Mouse (Mus musculus) forebrain, embryonic 13.5 days (tissue): Measurements from ENCODE around the gene Rln3. TPM values are rescaled to one million over a fixed set of nuclear protein-coding genes. Genes with fewer than 3 reads are reported as not detected.
A peak's percentile ranks its signal among the peaks of the same experiment; 100 is the strongest.

Source experiments
- ATAC-seq: fragments of 200-750 bp; cut with Nextera tagmentation; 2 replicates; pipeline ENCODE4 v1.8.0; 2017
- H3K27ac ChIP-seq: fragments of 300-500 bp; sonication (generic); 2 replicates; pipeline ENCODE4 v1.5.1; 2015; ENCODE audit warnings: inconsistent platforms, mild to moderate bottlenecking, moderate library complexity
- H3K27me3 ChIP-seq: fragments of 300-500 bp; sonication (generic); 2 replicates; pipeline ENCODE4 v1.6.1; 2015; ENCODE audit warnings: mild to moderate bottlenecking, inconsistent platforms
- H3K36me3 ChIP-seq: fragments of 300-500 bp; sonication (generic); 2 replicates; pipeline ENCODE4 v1.6.1; 2015; ENCODE audit warnings: mild to moderate bottlenecking, inconsistent platforms; ENCODE audit not compliant: poor library complexity, severe bottlenecking
- H3K4me1 ChIP-seq: fragments of 300-500 bp; sonication (generic); 2 replicates; pipeline ENCODE4 v1.6.1; 2015; ENCODE audit warnings: inconsistent platforms
- H3K4me2 ChIP-seq: fragments of 300-500 bp; sonication (generic); 2 replicates; pipeline ENCODE4 v1.6.1; 2015; ENCODE audit warnings: inconsistent platforms, mild to moderate bottlenecking, moderate library complexity
- H3K4me3 ChIP-seq: fragments of 300-500 bp; sonication (generic); 2 replicates; pipeline ENCODE4 v1.5.1; 2015; ENCODE audit warnings: mild to moderate bottlenecking, inconsistent platforms
- H3K9ac ChIP-seq: fragments of 300-500 bp; sonication (generic); 2 replicates; pipeline ENCODE4 v1.6.1; 2015; ENCODE audit warnings: mild to moderate bottlenecking, inconsistent platforms
- H3K9me3 ChIP-seq: fragments of 300-500 bp; sonication (generic); replicated peaks from 2 replicates; pipeline ENCODE4 v1.6.1; 2016; ENCODE audit warnings: inconsistent platforms
- WGBS: fragments of 180-500 bp; shearing (Covaris S2); methylation state at CpG from one replicate; pipeline ENCODE4 v1.1.7; 2015; 5-methylcytosine and 5-hydroxymethylcytosine counted together
- microRNA counts: library from miRNA; unstranded; fragments of <30 nt; microRNA quantifications from one replicate; lab custom pipeline; 2016
- microRNA-seq: library from miRNA; unstranded; fragments of <30 nt; microRNA quantifications from one replicate; pipeline ENCODE4, GENCODE M21; 2016
- polyA plus RNA-seq: library from polyadenylated mRNA; unstranded; fragments of >200 nt; fragmentation: Nextera tagmentation; extraction: Ambion mirVana; gene quantifications from 2 replicates; pipeline ENCODE4 v1.2.1, GENCODE M21; 2015

The Rln3 gene
- polyA plus RNA-seq, 1 experiment from 2014 or later = not detected

GRCm38 (mm10) chr8:83999057-83999705, 45.6 kb downstream of the Rln3 start:
- ATAC-seq = no peak
- Histone ChIP-seq H3K27ac (no peak overlapping the region; the same call in 1 of the 2 replicates), H3K9ac (peak overlapping the region; percentile 78), H3K4me2 (peak overlapping the region; percentile 84), H3K27me3 (peaks cover 32% of the 10 kb centered on the region), H3K9me3 (no peaks in the 10 kb centered on the region), H3K4me3 (peak overlapping the region; percentile 76), H3K36me3 (peaks cover 42% of the 10 kb centered on the region), H3K4me1 (peaks cover 37% of the 10 kb centered on the region)
- 66% methylated on average over 16 of the region's 16 CpGs for WGBS

- Histone ChIP-seq H3K27me3 (peaks cover 32% of the 10 kb centered on the region), H3K27ac (peak overlapping the region; percentile 89), H3K36me3 (peaks cover 49% of the 10 kb centered on the region), H3K9ac (peak overlapping the region; percentile 78), H3K4me2 (peak overlapping the region; percentile 84), H3K9me3 (no peaks in the 10 kb centered on the region), H3K4me1 (peaks cover 31% of the 10 kb centered on the region), H3K4me3 (peak overlapping the region; percentile 76)
- WGBS = under 1% methylated on average over 70 of the region's 92 CpGs
- ATAC-seq = peak; percentile 22
These were observed 46.4 kb downstream of the Rln3 start for GRCm38 (mm10) chr8:83998231-83999056.

DNA sequence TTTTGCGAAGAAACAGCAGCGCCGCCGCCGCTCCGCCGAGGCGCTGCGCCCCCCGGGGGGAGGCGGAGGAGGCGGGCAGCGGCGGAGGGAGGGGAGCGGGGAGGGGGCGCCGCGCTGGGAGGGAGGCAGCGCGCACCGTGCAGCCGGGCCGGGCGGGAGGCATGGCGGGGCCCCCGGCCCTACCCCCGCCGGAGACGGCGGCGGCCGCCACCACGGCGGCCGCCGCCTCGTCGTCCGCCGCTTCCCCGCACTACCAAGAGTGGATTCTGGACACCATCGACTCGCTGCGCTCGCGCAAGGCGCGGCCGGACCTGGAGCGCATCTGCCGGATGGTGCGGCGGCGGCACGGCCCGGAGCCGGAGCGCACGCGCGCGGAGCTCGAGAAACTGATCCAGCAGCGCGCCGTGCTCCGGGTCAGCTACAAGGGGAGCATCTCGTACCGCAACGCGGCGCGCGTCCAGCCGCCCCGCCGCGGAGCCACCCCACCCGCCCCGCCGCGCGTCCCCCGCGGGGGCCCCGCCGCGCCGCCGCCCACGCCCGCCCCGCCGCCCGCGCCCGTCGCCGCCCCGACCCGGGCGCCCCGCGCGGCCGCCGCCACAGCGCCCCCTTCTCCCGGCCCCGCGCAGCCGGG, 47.2 kb downstream of the Rln3 start, which contains the start of gene Samd1:
Gene Samd1 (plus strand): TSS at position 162 of the 631 bp plus-strand sequence.
- Histone ChIP-seq H3K9me3 (no peaks in the 10 kb centered on the region), H3K36me3 (peaks cover 47% of the 10 kb centered on the region), H3K27ac (peak within 1 kb of the TSS; percentile 95), H3K4me1 (peaks cover 31% of the 10 kb centered on the region), H3K4me2 (peak within 1 kb of the TSS; percentile 84), H3K27me3 (peaks cover 28% of the 10 kb centered on the region), H3K9ac (peak within 1 kb of the TSS; percentile 87), H3K4me3 (peak within 1 kb of the TSS; percentile 76)
- ATAC-seq = peak; percentile 26; the same call in 1 of the 2 replicates
- 0% methylated on average over 47 of the region's 112 CpGs for WGBS

GRCm38 (mm10) chr8:83996567-83997505, 48.0 kb downstream of the Rln3 start:
- Histone ChIP-seq H3K36me3 (peaks cover 48% of the 10 kb centered on the region), H3K4me3 (peak overlapping the region; percentile 76), H3K9ac (peak overlapping the region; percentile 87), H3K4me2 (peak overlapping the region; percentile 84), H3K27ac (peak overlapping the region; percentile 95), H3K9me3 (no peaks in the 10 kb centered on the region), H3K27me3 (peaks cover 22% of the 10 kb centered on the region), H3K4me1 (peaks cover 31% of the 10 kb centered on the region)
- ATAC-seq = peak; percentile 73
- under 1% methylated on average over 66 of the region's 103 CpGs for WGBS

- Histone ChIP-seq H3K9ac (no peak overlapping the region), H3K36me3 (peaks cover 50% of the 10 kb centered on the region), H3K4me3 (peak overlapping the region; percentile 76; the same call in 1 of the 2 replicates), H3K4me1 (peaks cover 23% of the 10 kb centered on the region), H3K9me3 (no peaks in the 10 kb centered on the region), H3K4me2 (peak overlapping the region; percentile 84), H3K27me3 (peaks cover 13% of the 10 kb centered on the region), H3K27ac (no peak overlapping the region)
- WGBS = 9% methylated on average over 12 of the region's 12 CpGs
- 0 out of 2 replicates have a peak, but pooled peaks have one; percentile 9 for ATAC-seq
These were observed 48.8 kb downstream of the Rln3 start for GRCm38 (mm10) chr8:83995973-83996372.

DNA sequence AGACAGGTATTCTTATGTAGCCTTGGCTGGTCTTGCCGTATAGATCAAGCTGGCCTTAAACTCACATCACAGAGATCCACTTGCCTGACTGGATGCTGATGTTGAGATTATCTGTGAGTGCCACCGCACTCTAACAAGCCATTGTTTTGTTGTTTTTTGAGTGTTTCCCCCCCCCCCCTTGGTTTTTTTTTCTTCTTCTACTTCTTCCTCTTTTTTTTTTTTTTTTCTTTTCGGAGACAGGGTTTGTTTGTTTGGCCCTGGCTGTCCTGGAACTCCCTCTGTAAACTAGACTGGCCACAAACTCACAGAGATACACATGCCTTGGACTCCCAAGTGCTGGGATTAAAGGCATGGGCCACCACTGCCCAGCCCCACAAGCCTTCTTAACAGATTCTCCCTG, 50.8 kb downstream of the Rln3 start:
- ATAC-seq = no peak
- no peak overlapping the region for H3K27ac ChIP-seq
- H3K4me3 ChIP-seq = no peak overlapping the region
- no peaks in the 10 kb centered on the region for H3K9me3 ChIP-seq
- WGBS = 91% methylated on average over 3 of the region's 3 CpGs
- no peaks in the 10 kb centered on the region for H3K27me3 ChIP-seq
- no peak overlapping the region for H3K4me2 ChIP-seq
- H3K4me1 ChIP-seq = peaks cover 8% of the 10 kb centered on the region
- peaks cover 55% of the 10 kb centered on the region for H3K36me3 ChIP-seq
- no peak overlapping the region for H3K9ac ChIP-seq

MicroRNAs within 50 kb of the gene (microRNA counts, 519-probe panel; counts per million panel counts)
- 177 counts per million, percentile 53 among the panel's probes with 10 or more counts for microRNA mmu-miR-1199 (lab: Ali Mortazavi, UCI)
- 1,391 counts per million, percentile 55 among the panel's probes with 10 or more counts for microRNA mmu-miR-709 (lab: Ali Mortazavi, UCI)

Small RNA genes lying within 50 kb of the gene (microRNA-seq; reads per million reads assigned to microRNA genes)
- gene Mir1199 (not detected), gene Mir709 (not detected), gene Mir8111 (1.6 reads per million)

Other genes with a start within 250 kb of the Rln3 start
- 32.8 and 38.5 TPM in 2 replicates for gene Adgrl1, start 144.9 kb downstream of the Rln3 start, polyA plus RNA-seq
- gene Gm10644, start 89.8 kb downstream of the Rln3 start, polyA plus RNA-seq = 0.67 and 0.98 TPM in 2 replicates
- 44.0 and 44.9 TPM in 2 replicates for gene Asf1b, start 89.5 kb downstream of the Rln3 start, polyA plus RNA-seq
- 146 and 148 TPM in 2 replicates for gene Prkaca, start 72.0 kb downstream of the Rln3 start, polyA plus RNA-seq
- gene Samd1, start 47.3 kb downstream of the Rln3 start, polyA plus RNA-seq = 9.5 and 10.2 TPM in 2 replicates
- 1.00 and 1.2 TPM in 2 replicates for gene 1700067K01Rik, start 43.5 kb downstream of the Rln3 start, polyA plus RNA-seq
- 0.37 TPM in 1 of 2 replicates, not detected in the other for gene 2210011C24Rik, start 32.8 kb downstream of the Rln3 start, polyA plus RNA-seq
- 1.9 and 2.1 TPM in 2 replicates for gene Palm3, start 23.5 kb downstream of the Rln3 start, polyA plus RNA-seq
- gene Il27ra, start 2.4 kb downstream of the Rln3 start, polyA plus RNA-seq = 0.23 and 0.29 TPM in 2 replicates
- gene Gm10643, start 20.1 kb upstream of the Rln3 start, polyA plus RNA-seq = 1.1 and 1.5 TPM in 2 replicates
- 6.7 and 8.3 TPM in 2 replicates for gene Rfx1, start 21.8 kb upstream of the Rln3 start, polyA plus RNA-seq
- 17.0 and 19.2 TPM in 2 replicates for gene Dcaf15, start 59.8 kb upstream of the Rln3 start, polyA plus RNA-seq
- 0.24 and 0.27 TPM in 2 replicates for gene Podnl1, start 81.0 kb upstream of the Rln3 start, polyA plus RNA-seq
- 18.6 and 24.1 TPM in 2 replicates for gene Cc2d1a, start 102.9 kb upstream of the Rln3 start, polyA plus RNA-seq
- gene 4930432K21Rik, start 103.0 kb upstream of the Rln3 start, polyA plus RNA-seq = 2.2 and 2.3 TPM in 2 replicates
- gene Nanos3, start 140.2 kb upstream of the Rln3 start, polyA plus RNA-seq = 4.7 and 6.5 TPM in 2 replicates
- gene Zswim4, start 192.1 kb upstream of the Rln3 start, polyA plus RNA-seq = 43.1 and 44.0 TPM in 2 replicates
- 294 and 310 TPM in 2 replicates for gene D8Ertd738e, start 204.7 kb upstream of the Rln3 start, polyA plus RNA-seq
- gene Mri1, start 212.3 kb upstream of the Rln3 start, polyA plus RNA-seq = 57.3 and 64.1 TPM in 2 replicates
- 26.8 and 28.9 TPM in 2 replicates for gene Ccdc130, start 225.4 kb upstream of the Rln3 start, polyA plus RNA-seq